Mouse (Mus musculus) heart, embryonic 10.5 days (tissue): Measurements from ENCODE around the gene Cdk14. TPM values are rescaled to one million over a fixed set of nuclear protein-coding genes. Genes with fewer than 3 reads are reported as not detected.

Experiments
- DNase-seq: peaks from one replicate; pipeline ENCODE4 v3.0.0-alpha.2; 2017; ENCODE audit warnings: low spot score
- H3K27ac ChIP-seq: fragments of 300-500 bp; sonication (generic); 2 replicates; pipeline ENCODE4 v1.5.1; 2016; ENCODE audit warnings: mild to moderate bottlenecking
- H3K27me3 ChIP-seq: fragments of 300-500 bp; sonication (generic); 2 replicates; pipeline ENCODE4 v1.6.1; 2016; ENCODE audit warnings: mild to moderate bottlenecking; ENCODE audit not compliant: poor library complexity, insufficient read depth, severe bottlenecking
- H3K36me3 ChIP-seq: fragments of 300-500 bp; sonication (generic); 2 replicates; pipeline ENCODE4 v1.6.1; 2016; ENCODE audit warnings: mild to moderate bottlenecking, moderate library complexity
- H3K4me1 ChIP-seq: fragments of 300-500 bp; sonication (generic); 2 replicates; pipeline ENCODE4 v1.6.1; 2016; ENCODE audit warnings: mild to moderate bottlenecking
- H3K4me3 ChIP-seq: fragments of 300-500 bp; sonication (generic); 2 replicates; pipeline ENCODE4 v1.5.1; 2016; ENCODE audit warnings: mild to moderate bottlenecking, moderate library complexity
- H3K9me3 ChIP-seq: fragments of 300-500 bp; sonication (generic); 2 replicates; pipeline ENCODE4 v1.6.1; 2016; ENCODE audit warnings: mild to moderate bottlenecking, moderate library complexity
- WGBS: fragments of 180-500 bp; shearing (Covaris S2); methylation state at CpG from one replicate; pipeline ENCODE4 v1.1.7; 2016; 5-methylcytosine and 5-hydroxymethylcytosine counted together
- polyA plus RNA-seq: library from polyadenylated mRNA; unstranded; fragments of >200 nt; fragmentation: Nextera tagmentation; extraction: Ambion mirVana; gene quantifications from 2 replicates; pipeline ENCODE4 v1.2.1, GENCODE M21; 2016

Cdk14 gene
- polyA plus RNA-seq, 1 experiment from 2014 or later = 17.7 TPM

DNA sequence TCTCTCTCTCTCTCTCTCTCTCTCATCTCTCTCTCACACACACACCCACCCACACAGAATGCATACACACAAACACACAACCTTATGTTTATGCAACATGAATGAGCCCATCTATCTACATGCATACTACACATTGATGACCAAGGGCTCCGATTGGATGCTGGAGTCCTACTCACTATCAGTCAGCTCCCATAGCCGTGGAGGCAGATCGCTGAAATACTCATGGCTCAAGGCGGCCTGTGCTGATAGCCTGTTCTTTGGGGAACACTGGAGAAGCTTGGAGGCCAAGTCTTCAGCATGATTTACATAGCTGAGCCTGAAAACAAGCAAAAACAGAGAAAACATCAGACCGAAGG, 526.3 kb downstream of the Cdk14 start:
- no peak for DNase-seq
- Histone ChIP-seq H3K36me3 (no peaks in the 10 kb centered on the region), H3K4me3 (no peak overlapping the region), H3K27ac (no peak overlapping the region), H3K27me3 (no peaks in the 10 kb centered on the region), H3K9me3 (no peaks in the 10 kb centered on the region), H3K4me1 (no peaks in the 10 kb centered on the region)
- 82% methylated on average over 5 of the region's 5 CpGs for WGBS

GRCm38 (mm10) chr5:4893206-4893851, 526.8 kb downstream of the Cdk14 start:
- Histone ChIP-seq H3K36me3 (no peaks in the 10 kb centered on the region), H3K27me3 (no peaks in the 10 kb centered on the region), H3K4me3 (no peak overlapping the region), H3K4me1 (no peaks in the 10 kb centered on the region), H3K9me3 (no peaks in the 10 kb centered on the region), H3K27ac (no peak overlapping the region)
- no peak for DNase-seq
- 88% methylated on average over 5 of the region's 5 CpGs for WGBS

- no peaks in the 10 kb centered on the region for H3K9me3 ChIP-seq
- DNase-seq = no peak
- no peaks in the 10 kb centered on the region for H3K36me3 ChIP-seq
- no peaks in the 10 kb centered on the region for H3K4me1 ChIP-seq
- 89% methylated on average over 4 of the region's 4 CpGs for WGBS
- no peak overlapping the region for H3K27ac ChIP-seq
- H3K4me3 ChIP-seq = no peak overlapping the region
- H3K27me3 ChIP-seq = no peaks in the 10 kb centered on the region
Observed at GRCm38 (mm10) chr5:4892734-4893133, 527.4 kb downstream of the Cdk14 start.

DNA sequence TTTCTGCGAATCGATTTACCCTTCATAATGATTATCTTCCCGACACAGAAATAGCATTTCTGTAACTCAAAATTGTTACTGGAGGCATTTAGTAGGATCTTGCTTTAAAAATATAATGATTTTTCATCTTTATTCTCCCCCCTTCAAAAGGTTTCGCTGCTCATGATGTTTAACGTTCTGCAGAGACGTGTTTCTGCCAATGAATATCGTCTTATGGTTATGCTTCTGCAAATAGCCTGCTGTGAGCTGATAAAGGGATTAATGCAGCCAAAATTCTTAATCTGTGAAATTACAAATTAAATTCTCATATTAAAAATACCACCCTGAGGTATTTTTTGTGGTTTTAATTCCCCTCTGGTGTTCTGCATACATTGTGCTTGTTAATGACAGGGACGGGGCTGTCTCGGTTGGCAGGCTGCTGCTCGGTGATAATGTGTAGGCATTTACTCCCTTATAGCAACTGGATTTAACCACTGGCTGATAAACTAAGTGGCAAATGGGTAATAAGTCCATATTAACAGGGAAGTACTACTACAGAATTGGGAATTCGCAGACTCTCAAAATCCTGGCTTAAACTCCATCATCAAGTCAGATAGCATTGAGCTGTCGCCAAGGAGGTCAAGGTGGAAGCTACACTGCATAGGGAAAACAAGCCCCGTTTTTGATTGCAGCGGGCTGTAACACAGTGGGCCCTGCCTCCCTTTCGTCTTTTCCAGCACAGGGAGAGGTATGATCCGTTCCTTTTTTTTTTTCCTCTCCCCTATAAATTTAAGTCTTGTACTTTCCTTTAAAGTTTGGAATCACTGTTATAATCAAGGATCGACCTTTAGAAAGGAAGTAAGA, 528.0 kb downstream of the Cdk14 start:
- WGBS = 85% methylated on average over 17 of the region's 17 CpGs
- no peak for DNase-seq
- H3K4me3 ChIP-seq = no peak overlapping the region
- no peaks in the 10 kb centered on the region for H3K36me3 ChIP-seq
- H3K4me1 ChIP-seq = no peaks in the 10 kb centered on the region
- no peak overlapping the region for H3K27ac ChIP-seq
- no peaks in the 10 kb centered on the region for H3K9me3 ChIP-seq
- H3K27me3 ChIP-seq = no peaks in the 10 kb centered on the region

GRCm38 (mm10) chr5:4887069-4887468, 533.0 kb downstream of the Cdk14 start:
- Histone ChIP-seq H3K36me3 (peaks cover 9% of the 10 kb centered on the region; the same call in 1 of the 2 replicates), H3K27me3 (no peaks in the 10 kb centered on the region), H3K4me1 (no peaks in the 10 kb centered on the region), H3K9me3 (no peaks in the 10 kb centered on the region), H3K27ac (no peak overlapping the region), H3K4me3 (no peak overlapping the region)
- DNase-seq = no peak
- WGBS = 90% methylated on average over 4 of the region's 4 CpGs

DNA sequence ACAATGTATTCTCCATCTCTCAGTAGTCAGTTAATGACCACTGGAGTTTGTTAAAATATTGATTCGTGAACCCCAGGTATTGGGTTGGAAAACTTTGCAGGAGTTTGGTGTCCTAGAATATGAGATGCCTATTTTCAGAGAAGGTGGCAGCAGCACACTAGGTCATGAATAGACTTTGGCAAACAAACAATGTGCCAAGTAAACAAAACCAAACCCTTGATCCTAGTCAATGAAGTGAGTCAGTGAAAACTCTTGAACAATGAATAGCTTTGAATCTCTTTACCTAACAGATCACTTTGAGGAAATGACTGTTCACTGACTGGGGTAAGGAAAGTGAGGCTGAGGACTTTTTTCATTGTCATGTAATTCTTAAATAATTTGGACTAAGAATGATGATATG, 537.3 kb downstream of the Cdk14 start:
- H3K9me3 ChIP-seq = 0 out of 2 replicates have a peak, but pooled peaks cover 3% of the 10 kb centered on the region
- H3K27ac ChIP-seq = no peak overlapping the region
- 84% methylated on average over 1 of the region's 1 CpGs for WGBS
- no peak for DNase-seq
- H3K4me1 ChIP-seq = no peaks in the 10 kb centered on the region
- no peaks in the 10 kb centered on the region for H3K27me3 ChIP-seq
- H3K36me3 ChIP-seq = peaks cover 21% of the 10 kb centered on the region; the same call in 1 of the 2 replicates
- H3K4me3 ChIP-seq = no peak overlapping the region

DNA sequence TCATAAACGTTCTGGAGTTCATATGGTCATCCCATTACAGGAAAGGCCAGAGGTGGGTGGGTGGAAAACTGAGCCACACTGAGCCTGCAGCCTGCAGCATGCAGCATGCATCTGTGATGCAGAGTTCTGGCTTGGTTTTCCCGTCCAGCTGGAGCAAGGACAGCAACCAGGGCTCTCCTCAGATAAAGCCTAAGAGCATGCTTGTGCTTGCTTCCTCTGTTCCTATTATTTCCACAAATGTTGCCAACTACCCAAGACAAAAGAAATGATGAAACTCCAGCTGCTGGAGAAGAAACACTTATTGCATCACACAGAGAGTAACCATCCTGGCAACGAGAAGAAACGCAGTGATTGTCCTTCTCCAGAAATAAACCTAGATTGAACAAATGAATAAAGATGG, 539.8 kb downstream of the Cdk14 start:
- 0 out of 2 replicates have a peak, but pooled peaks cover 3% of the 10 kb centered on the region for H3K9me3 ChIP-seq
- H3K4me1 ChIP-seq = no peaks in the 10 kb centered on the region
- H3K4me3 ChIP-seq = no peak overlapping the region
- WGBS = 63% methylated on average over 4 of the region's 4 CpGs
- H3K36me3 ChIP-seq = peaks cover 21% of the 10 kb centered on the region; the same call in 1 of the 2 replicates
- H3K27me3 ChIP-seq = no peaks in the 10 kb centered on the region
- no peak overlapping the region for H3K27ac ChIP-seq
- no peak for DNase-seq

- no peak overlapping the region for H3K4me3 ChIP-seq
- DNase-seq = no peak
- 69% methylated on average over 3 of the region's 3 CpGs for WGBS
- no peaks in the 10 kb centered on the region for H3K4me1 ChIP-seq
- H3K27me3 ChIP-seq = no peaks in the 10 kb centered on the region
- 0 out of 2 replicates have a peak, but pooled peaks cover 3% of the 10 kb centered on the region for H3K9me3 ChIP-seq
- H3K27ac ChIP-seq = no peak overlapping the region
- peaks cover 12% of the 10 kb centered on the region; the same call in 1 of the 2 replicates for H3K36me3 ChIP-seq
Observed at GRCm38 (mm10) chr5:4878934-4879333, 541.2 kb downstream of the Cdk14 start.

DNA sequence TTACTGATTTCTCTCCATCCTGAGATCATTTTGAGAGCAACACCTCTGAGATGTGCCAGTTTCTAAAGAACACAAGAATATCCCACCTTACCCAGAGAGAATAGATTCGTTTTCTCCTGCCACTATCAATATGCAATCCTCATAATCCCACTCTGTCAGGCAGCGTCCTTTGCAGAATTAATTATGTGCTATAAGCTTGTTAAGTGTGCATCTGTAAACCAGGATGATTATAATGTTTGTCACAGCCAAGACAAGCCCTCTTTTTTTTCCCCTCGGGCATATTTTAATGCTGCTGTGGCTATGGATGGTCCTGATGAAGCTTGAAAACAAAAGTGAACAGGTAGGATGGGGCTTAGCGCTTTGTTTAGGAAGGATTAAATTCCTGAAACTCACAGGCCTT, 542.5 kb downstream of the Cdk14 start:
- H3K9me3 ChIP-seq = 0 out of 2 replicates have a peak, but pooled peaks cover 3% of the 10 kb centered on the region
- H3K36me3 ChIP-seq = peaks cover 12% of the 10 kb centered on the region; the same call in 1 of the 2 replicates
- H3K27me3 ChIP-seq = no peaks in the 10 kb centered on the region
- no peak for DNase-seq
- no peaks in the 10 kb centered on the region for H3K4me1 ChIP-seq
- no peak overlapping the region for H3K4me3 ChIP-seq
- H3K27ac ChIP-seq = no peak overlapping the region
- WGBS = 74% methylated on average over 4 of the region's 4 CpGs

DNA sequence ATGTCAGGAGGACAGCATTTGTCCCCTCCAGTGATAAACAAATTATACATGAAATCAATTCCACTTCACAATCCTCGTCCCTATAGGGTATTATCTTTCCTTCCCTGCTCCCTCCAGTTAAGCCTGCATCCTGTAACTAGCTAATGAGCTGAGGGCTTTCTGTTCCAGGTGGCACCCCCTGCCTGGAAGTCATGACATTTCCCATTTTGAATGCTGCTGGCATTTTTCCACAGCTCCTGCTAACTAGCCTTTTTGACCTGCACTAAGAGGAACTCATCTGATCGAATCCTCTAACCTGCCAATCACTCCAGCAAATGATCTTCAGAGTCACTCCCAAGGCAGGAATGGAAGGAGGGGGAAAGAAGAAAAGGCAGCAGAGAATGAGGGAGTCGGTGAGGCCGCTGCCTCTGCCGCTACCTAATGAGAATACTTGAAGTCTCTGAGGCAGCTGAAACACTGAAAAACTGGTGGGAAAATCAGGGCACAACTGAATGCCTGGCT, 542.9 kb downstream of the Cdk14 start:
- H3K36me3 ChIP-seq = peaks cover 12% of the 10 kb centered on the region; the same call in 1 of the 2 replicates
- H3K27me3 ChIP-seq = no peaks in the 10 kb centered on the region
- H3K4me3 ChIP-seq = no peak overlapping the region
- no peak overlapping the region for H3K27ac ChIP-seq
- no peaks in the 10 kb centered on the region for H3K4me1 ChIP-seq
- WGBS = 42% methylated on average over 5 of the region's 5 CpGs
- DNase-seq = no peak
- H3K9me3 ChIP-seq = 0 out of 2 replicates have a peak, but pooled peaks cover 3% of the 10 kb centered on the region

GRCm38 (mm10) chr5:4876653-4877091, 543.4 kb downstream of the Cdk14 start:
- no peak for DNase-seq
- no peak overlapping the region for H3K27ac ChIP-seq
- H3K27me3 ChIP-seq = no peaks in the 10 kb centered on the region
- H3K4me1 ChIP-seq = no peaks in the 10 kb centered on the region
- 0 out of 2 replicates have a peak, but pooled peaks cover 3% of the 10 kb centered on the region for H3K9me3 ChIP-seq
- H3K4me3 ChIP-seq = no peak overlapping the region
- WGBS = 88% methylated on average over 15 of the region's 15 CpGs
- H3K36me3 ChIP-seq = peaks cover 7% of the 10 kb centered on the region; the same call in 1 of the 2 replicates

- H3K4me3 ChIP-seq = no peak overlapping the region
- no peaks in the 10 kb centered on the region for H3K27me3 ChIP-seq
- H3K36me3 ChIP-seq = no peaks in the 10 kb centered on the region
- DNase-seq = no peak
- 0 out of 2 replicates have a peak, but pooled peaks cover 5% of the 10 kb centered on the region for H3K4me1 ChIP-seq
- 76% methylated on average over 4 of the region's 4 CpGs for WGBS
- 0 out of 2 replicates have a peak overlapping the region, but pooled peaks have one; percentile 22 for H3K27ac ChIP-seq
- H3K9me3 ChIP-seq = no peaks in the 10 kb centered on the region
Observed at GRCm38 (mm10) chr5:4870041-4870726, 549.9 kb downstream of the Cdk14 start.
